ENCODE assay signal across 8 mouse cellular contexts in genomic region chr4:106798908-106799546, GRCm38 (mm10). TPM values are rescaled to one million over a fixed set of nuclear protein-coding genes. Genes with fewer than 3 reads are reported as not detected.
DNase-seq lines count a peak whose midpoint lies in the region; ATAC-seq lines count a peak whose summit lies in the region.

No protein-coding gene starts in this region.

- peaks cover 35% of the 10 kb centered on the region for H3K36me3 ChIP-seq in megakaryocyte, embryonic 14.5 days (replicated peaks; ENCODE audit: low read length)
- no peaks in the 10 kb centered on the region for H3K36me3 ChIP-seq in kidney, embryonic 15.5 days
- no peaks in the 10 kb centered on the region for H3K36me3 ChIP-seq in stomach, embryonic 14.5 days (ENCODE audit: control insufficient read depth, insufficient read depth, low read length)

- H3K4me1 ChIP-seq in megakaryocyte, embryonic 14.5 days = peaks cover 80% of the 10 kb centered on the region
- H3K4me1 ChIP-seq in kidney, embryonic 15.5 days = peaks cover 21% of the 10 kb centered on the region
- peaks cover 9% of the 10 kb centered on the region; the same call in 1 of the 2 replicates for H3K4me1 ChIP-seq in stomach, embryonic 14.5 days (ENCODE audit: control insufficient read depth, insufficient read depth, low read length)

- DNase-seq in cerebellum, postnatal 14 days = peak; percentile 49 to 54
- DNase-seq in cerebellum, adult 8-10 months = no peak
- DNase-seq in thymus, postnatal 4 days = no peak
- no peak for DNase-seq in layer of hippocampus, adult 9-11 months

- 34% methylated on average over 10 of the region's 10 CpGs for whole genome bisulfite sequencing in kidney, embryonic 15.5 days
- WGBS in stomach, embryonic 14.5 days = 40% methylated on average over 10 of the region's 10 CpGs

- 0 out of 2 replicates have a peak overlapping the region, but pooled peaks have one; percentile 22 for H3K9ac ChIP-seq in kidney, embryonic 15.5 days
- no peak overlapping the region for H3K9ac ChIP-seq in stomach, embryonic 14.5 days (replicated peaks; ENCODE audit: low read depth, low read length)

- peak overlapping the region; percentile 24; the same call in 1 of the 2 replicates for H3K27ac ChIP-seq in kidney, embryonic 15.5 days
- H3K27ac ChIP-seq in stomach, embryonic 14.5 days (ENCODE audit: low read length) = peak overlapping the region; percentile 13; the same call in 1 of the 2 replicates

- no peaks in the 10 kb centered on the region for H3K27me3 ChIP-seq in megakaryocyte, embryonic 14.5 days (replicated peaks)
- peaks cover 9% of the 10 kb centered on the region for H3K27me3 ChIP-seq in kidney, embryonic 15.5 days
- H3K27me3 ChIP-seq in stomach, embryonic 14.5 days (ENCODE audit: control insufficient read depth, insufficient read depth, low read length) = no peaks in the 10 kb centered on the region

- peak overlapping the region; percentile 57 for H3K4me2 ChIP-seq in kidney, embryonic 15.5 days
- peak overlapping the region; percentile 15 for H3K4me2 ChIP-seq in stomach, embryonic 14.5 days (replicated peaks; ENCODE audit: low read depth, low read length)

- ATAC-seq in megakaryocyte, adult 5-6 weeks (ENCODE audit: poor library complexity, severe bottlenecking) = no peak
- no peak for ATAC-seq in kidney, embryonic 15.5 days (replicated peaks; ENCODE audit: low FRiP score)
- ATAC-seq in stomach, embryonic 14.5 days (ENCODE audit: insufficient number of reproducible peaks, insufficient read depth, low FRiP score, low read depth) = no peak

- peaks cover 3% of the 10 kb centered on the region; the same call in 1 of the 2 replicates for H3K9me3 ChIP-seq in megakaryocyte, embryonic 14.5 days
- H3K9me3 ChIP-seq in kidney, embryonic 15.5 days (replicated peaks) = no peaks in the 10 kb centered on the region
- H3K9me3 ChIP-seq in stomach, embryonic 14.5 days (ENCODE audit: control insufficient read depth, low read depth, low read length) = no peaks in the 10 kb centered on the region

- peak overlapping the region; percentile 76 for H3K4me3 ChIP-seq in megakaryocyte, embryonic 14.5 days (replicated peaks)
- H3K4me3 ChIP-seq in kidney, embryonic 15.5 days (replicated peaks) = peak overlapping the region; percentile 30
- H3K4me3 ChIP-seq in stomach, embryonic 14.5 days (ENCODE audit: low read depth, low read length) = no peak overlapping the region; the same call in 1 of the 2 replicates

RNA-seq across cellular contexts. Expression of gene Acot11, which starts 5.8 kb away (rescaled TPM):
- 1.4 and 2.2 TPM in 2 replicates for polyA plus RNA-seq in megakaryocyte, embryonic 14.5 days (2012; ENCODE audit: insufficient read depth, low replicate concordance)
- total RNA-seq in megakaryocyte, adult 5-6 weeks (2015) = 10.6 and 11.9 TPM in 2 replicates
- total RNA-seq in megakaryocyte, adult 5-6 weeks (2017) = 9.6 and 10.9 TPM in 2 replicates
- 2.7 and 3.7 TPM in 2 replicates for polyA plus RNA-seq in kidney, embryonic 15.5 days (2015; fragmentation: Nextera tagmentation; extraction: Ambion mirVana)
- polyA plus RNA-seq in stomach, embryonic 14.5 days (2014; fragmentation: Nextera tagmentation; extraction: Ambion mirVana) = 3.7 and 3.9 TPM in 2 replicates

Comparison
In these comparisons a context has a peak if more than half of its experiments do, and no peak if none do; other contexts are left out.
1. DNase-seq: peak in cerebellum, postnatal 14 days (2 of 2); none in cerebellum, adult 8-10 months (single experiment), thymus, postnatal 4 days (single experiment) and layer of hippocampus, adult 9-11 months (single experiment).